Mouse (Mus musculus): ENCODE results near the gene Opn1sw. TPM values are rescaled to one million over a fixed set of nuclear protein-coding genes. Genes with fewer than 3 reads are reported as not detected.

Opn1sw gene
- polyA plus RNA-seq, 1 experiment: not detected

DNA sequence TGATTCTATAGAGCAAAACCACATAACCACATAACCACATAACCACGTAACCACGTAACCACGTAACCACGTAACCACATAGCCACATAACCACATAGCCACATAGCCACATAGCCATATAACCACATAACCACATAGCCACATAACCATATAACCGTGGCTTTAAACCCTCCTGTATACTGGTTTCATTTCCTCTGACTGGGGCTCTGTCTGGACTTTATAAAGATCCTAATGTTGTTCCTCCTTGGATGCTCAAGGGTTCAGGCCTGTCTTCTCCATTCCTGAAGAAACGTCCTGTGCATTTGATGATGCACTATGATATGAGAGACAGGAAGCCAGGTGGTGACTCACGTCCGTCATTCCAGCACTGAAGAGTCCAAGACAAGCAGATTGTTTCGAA, 61.3 kb downstream of the Opn1sw start:
- Histone ChIP-seq H3K4me1 (ENCODE audit: control insufficient read depth, insufficient read depth, insufficient read length, low read length) (no peaks in the 10 kb centered on the region), H3K4me3 (ENCODE audit: insufficient read depth, low read depth, low read length) (no peak overlapping the region), H3K27ac (replicated peaks; ENCODE audit: low read depth, low read length) (no peak overlapping the region)

Other genes starting within 250 kb of the Opn1sw start
- gene Rbm28, start 223.5 kb downstream of the Opn1sw start, polyA plus RNA-seq (2012; ENCODE audit: insufficient read depth, insufficient read length, missing spikeins): 29.0 and 33.8 TPM in 2 replicates
- 1.5 and 1.6 TPM in 2 replicates for gene Prrt4, start 208.9 kb downstream of the Opn1sw start, polyA plus RNA-seq (2012; ENCODE audit: insufficient read depth, insufficient read length, missing spikeins)
- gene Impdh1, start 172.1 kb downstream of the Opn1sw start, polyA plus RNA-seq (2012; ENCODE audit: insufficient read depth, insufficient read length, missing spikeins): 68.7 and 105 TPM in 2 replicates
- 9.2 and 22.3 TPM in 2 replicates for gene Hilpda, start 116.0 kb downstream of the Opn1sw start, polyA plus RNA-seq (2012; ENCODE audit: insufficient read depth, insufficient read length, missing spikeins)
- gene Fam71f2, start 108.9 kb downstream of the Opn1sw start, polyA plus RNA-seq (2012; ENCODE audit: insufficient read depth, insufficient read length, missing spikeins): not detected in 2 replicates
- not detected in 2 replicates for gene Fam71f1, start 69.3 kb downstream of the Opn1sw start, polyA plus RNA-seq (2012; ENCODE audit: insufficient read depth, insufficient read length, missing spikeins)
- gene Calu, start 40.4 kb downstream of the Opn1sw start, polyA plus RNA-seq (2012; ENCODE audit: insufficient read depth, insufficient read length, missing spikeins): 119 and 162 TPM in 2 replicates
- 0.46 TPM in 1 of 2 replicates, not detected in the other for gene Ccdc136, start 7.8 kb upstream of the Opn1sw start, polyA plus RNA-seq (2012; ENCODE audit: insufficient read depth, insufficient read length, missing spikeins)
- gene Flnc, start 44.8 kb upstream of the Opn1sw start, polyA plus RNA-seq (2012; ENCODE audit: insufficient read depth, insufficient read length, missing spikeins): 1.5 and 3.0 TPM in 2 replicates
- 252 and 255 TPM in 2 replicates for gene Atp6v1f, start 79.2 kb upstream of the Opn1sw start, polyA plus RNA-seq (2012; ENCODE audit: insufficient read depth, insufficient read length, missing spikeins)
- gene Atp6v1fnb, start 83.0 kb upstream of the Opn1sw start, polyA plus RNA-seq (2012; ENCODE audit: insufficient read depth, insufficient read length, missing spikeins): not detected in 2 replicates
- gene Kcp, start 119.5 kb upstream of the Opn1sw start, polyA plus RNA-seq (2012; ENCODE audit: insufficient read depth, insufficient read length, missing spikeins): 12.6 and 26.4 TPM in 2 replicates
- gene Irf5, start 138.2 kb upstream of the Opn1sw start, polyA plus RNA-seq (2012; ENCODE audit: insufficient read depth, insufficient read length, missing spikeins): 2.0 and 2.6 TPM in 2 replicates
- gene Tnpo3, start 221.4 kb upstream of the Opn1sw start, polyA plus RNA-seq (2012; ENCODE audit: insufficient read depth, insufficient read length, missing spikeins): 32.5 and 33.2 TPM in 2 replicates

All from brown adipose tissue, adult 24 weeks (tissue).